Mouse (Mus musculus): ENCODE measurements around the gene Spx.

- TF ChIP-seq POLR2A (IDR thresholded peaks at IDR 0.05; ENCODE audit: insufficient read length, low read depth), result no peak
- no peak for TF ChIP-seq MAX (IDR thresholded peaks at IDR 0.05; ENCODE audit: low read depth)
- TF ChIP-seq MYOG (IDR thresholded peaks at IDR 0.05; ENCODE audit: control insufficient read depth in 1 of 3, insufficient read depth in 1 of 3, insufficient read length in 2 of 3, low read depth in 2 of 3), result no peak
- no peak for TF ChIP-seq E2F4 (IDR thresholded peaks at IDR 0.05; ENCODE audit: insufficient read depth)
- TF ChIP-seq USF1 (IDR thresholded peaks at IDR 0.05; ENCODE audit: low read depth), result no peak
- no peak for TF ChIP-seq CEBPB (IDR thresholded peaks at IDR 0.05; ENCODE audit: insufficient read depth, poor library complexity, severe bottlenecking)
- TF ChIP-seq REST (IDR thresholded peaks at IDR 0.05; ENCODE audit: insufficient read depth, insufficient read length), result no peak
- TF ChIP-seq TCF12 (IDR thresholded peaks at IDR 0.05; ENCODE audit: insufficient read depth, poor library complexity, severe bottlenecking), result no peak
- TF ChIP-seq MYOD1 (IDR thresholded peaks at IDR 0.05; ENCODE audit: control insufficient read depth in 1 of 3, insufficient read length in 2 of 3, low read depth in 2 of 3), result no peak
- TF ChIP-seq POLR2AphosphoS2 (IDR thresholded peaks at IDR 0.05; ENCODE audit: insufficient read length, low read depth), result no peak
These were observed 1.4 kb downstream of the Spx start for GRCm38 (mm10) chr6:142414597-142414996.
